Mouse (Mus musculus) small intestine, adult 2 months (tissue): ENCODE data around the gene Nrbp1.

Source experiments
- CTCF ChIP-seq: fragments of 200-500 bp; IDR thresholded peaks from 2 replicates; pipeline ENCODE4 v1.5.1; 2012; ENCODE audit warnings: low read depth, mild to moderate bottlenecking, control low read depth, inconsistent platforms, low read length, moderate library complexity, mixed read lengths; ENCODE audit not compliant: insufficient replicate concordance, insufficient read length; ENCODE audit errors: extremely low read depth
- POLR2A ChIP-seq: fragments of 200-500 bp; IDR thresholded peaks from 2 replicates; pipeline ENCODE4 v1.6.1; 2012; ENCODE audit warnings: low read depth, mild to moderate bottlenecking, control low read depth, inconsistent platforms, low read length, moderate library complexity

DNA sequence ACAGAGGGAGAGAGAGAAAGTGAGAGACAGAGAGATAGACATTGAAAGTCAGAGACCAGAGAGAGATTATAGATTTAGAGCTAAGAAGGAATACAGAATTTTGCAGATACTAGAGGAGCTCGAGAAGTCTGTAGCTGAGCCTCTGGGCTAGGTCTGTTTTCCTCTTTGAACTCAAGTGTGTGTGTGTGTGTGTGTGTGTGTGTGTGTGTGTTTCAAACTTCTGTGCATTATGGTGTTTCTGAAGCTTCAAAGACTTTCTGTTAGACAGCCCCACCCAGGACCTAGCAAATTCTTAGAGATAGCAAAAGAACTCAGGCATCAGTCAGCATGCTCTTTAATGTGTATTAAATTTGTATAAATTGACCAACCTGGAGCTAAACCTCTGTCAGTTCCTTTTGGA, 14.0 kb upstream of the Nrbp1 start:
- no peak for TF ChIP-seq CTCF
- no peak for TF ChIP-seq POLR2A
